Mouse (Mus musculus): ENCODE data around the gene Sarm1.

- TF ChIP-seq EP300 (IDR thresholded peaks at IDR 0.05; ENCODE audit: low read length) (no peak), ZNF384 (IDR thresholded peaks at IDR 0.05; ENCODE audit: low read depth, low read length) (no peak), KAT2A (IDR thresholded peaks at IDR 0.05; ENCODE audit: insufficient replicate concordance, low read length) (no peak), CTCF (conservative IDR thresholded peaks at IDR 0.05 in 1 of 2, IDR thresholded peaks at IDR 0.05 in 1 of 2; ENCODE audit: low read depth in 2 of 2, low read length in 2 of 2) (no peak), CHD2 (IDR thresholded peaks at IDR 0.05; ENCODE audit: low read length) (no peak)
Measured at GRCm38 (mm10) chr11:78463286-78464036, 34.1 kb downstream of the Sarm1 start.

Data from CH12.LX (cell line).